12 mouse cellular contexts compared by ENCODE assay signal in the genomic region with DNA sequence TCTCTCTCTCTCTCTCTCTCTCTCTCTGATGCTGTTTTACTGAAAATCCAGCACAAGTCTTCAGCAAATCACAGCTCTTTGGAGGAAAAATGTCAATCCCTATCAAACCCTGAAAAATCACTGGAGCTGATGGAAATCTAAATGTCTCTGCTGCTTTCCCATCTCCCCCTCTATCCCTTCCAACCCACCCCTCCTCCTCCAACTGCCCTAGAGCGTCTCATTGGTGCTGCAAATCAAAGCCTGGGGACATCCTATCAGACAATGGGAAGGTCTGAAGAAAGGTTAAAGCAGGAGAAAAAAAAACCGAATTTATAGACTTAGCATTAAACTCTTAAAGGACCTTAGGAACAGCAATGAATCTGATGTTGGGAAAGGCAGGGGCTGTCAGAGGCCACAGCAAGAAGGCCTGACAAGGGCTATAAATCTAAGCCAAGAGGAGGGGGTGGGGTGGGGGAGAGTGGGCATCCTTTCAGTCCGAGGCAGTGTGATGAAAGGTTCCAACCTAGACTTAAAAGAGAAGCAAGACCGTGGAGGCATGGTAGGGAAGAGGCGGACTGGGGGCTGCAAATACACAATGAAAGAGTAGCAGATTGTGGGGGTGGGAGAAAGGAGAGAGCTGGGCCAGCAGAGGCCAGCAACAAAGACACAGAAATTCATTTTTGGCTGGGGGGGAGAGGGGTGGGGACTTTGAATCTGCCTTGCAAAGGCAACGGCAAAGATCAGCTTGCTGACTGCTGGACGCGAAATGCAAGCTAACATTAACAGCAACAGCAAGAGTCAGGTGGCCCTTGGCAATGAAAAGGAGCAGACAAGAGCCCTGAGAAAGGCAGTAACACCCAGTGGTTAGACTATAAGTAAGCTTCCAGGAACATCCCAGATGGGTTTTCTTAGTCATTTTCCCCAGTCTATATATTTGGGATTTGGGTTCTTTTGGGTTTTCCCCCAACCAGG.
DNase-seq lines count a peak whose midpoint lies in the region; ATAC-seq lines count a peak whose summit lies in the region.
"Had no signal": no experiment of that assay in that cellular context is flagged by ENCODE, and none has a peak within 500 bp of the region (broad histone marks: within the 10 kb centered on the region; RNA-seq: fewer than 3 reads in every experiment).

No protein-coding gene starts in this region.

- H3K36me3 ChIP-seq in hindbrain, embryonic 15.5 days, result no peaks in the 10 kb centered on the region
- no peaks in the 10 kb centered on the region for H3K36me3 ChIP-seq in midbrain, embryonic 16.5 days (ENCODE audit: control insufficient read depth, insufficient read depth, low read length)

- no peaks in the 10 kb centered on the region for H3K27me3 ChIP-seq in hindbrain, embryonic 15.5 days
- H3K27me3 ChIP-seq in midbrain, embryonic 16.5 days (ENCODE audit: control insufficient read depth, insufficient read depth, low read depth, low read length), result no peaks in the 10 kb centered on the region

- peaks cover 9% of the 10 kb centered on the region; the same call in 1 of the 2 replicates for H3K4me1 ChIP-seq in hindbrain, embryonic 15.5 days (replicated peaks)
- H3K4me1 ChIP-seq in midbrain, embryonic 16.5 days (ENCODE audit: control insufficient read depth, insufficient read depth, low read length), result peaks cover 8% of the 10 kb centered on the region

- no peak for ATAC-seq in hindbrain, embryonic 15.5 days (ENCODE audit: low FRiP score, low read depth)
- peak; percentile 58 for ATAC-seq in midbrain, embryonic 16.5 days
- no peak for ATAC-seq in erythroid progenitor cell, adult 5-6 weeks (replicated peaks; ENCODE audit: low FRiP score, poor library complexity, severe bottlenecking)
- ATAC-seq: lung, postnatal 0 days had no signal

- 0 out of 2 replicates have a peak overlapping the region, but pooled peaks have one; percentile 34 for H3K27ac ChIP-seq in hindbrain, embryonic 15.5 days (replicated peaks)
- 0 out of 2 replicates have a peak overlapping the region, but pooled peaks have one; percentile 33 for H3K27ac ChIP-seq in midbrain, embryonic 16.5 days (ENCODE audit: low read length)

- H3K4me2 ChIP-seq in hindbrain, embryonic 15.5 days, result no peak overlapping the region
- H3K4me2 ChIP-seq in midbrain, embryonic 16.5 days (ENCODE audit: low read length), result no peak overlapping the region

- 18% methylated on average over 8 of the region's 8 CpGs for WGBS in hindbrain, embryonic 15.5 days
- 27% methylated on average over 8 of the region's 8 CpGs for WGBS in midbrain, embryonic 16.5 days

- peak; percentile 21 to 24 for DNase-seq in cerebellum, postnatal 10 days
- DNase-seq in cerebellum, adult 11-12 months, result no peak
- peak; percentile 11 for DNase-seq in NIH3T3 (ENCODE audit: low read depth)
- DNase-seq in adrenal gland, adult 8-10 months, result no peak
- DNase-seq in thymus, postnatal 25 days, result no peak
- DNase-seq: adrenal gland, postnatal 14 days; heart, postnatal 36 days; kidney, adult 18-20 months had no signal

- H3K4me3 ChIP-seq in hindbrain, embryonic 15.5 days, result no peak overlapping the region
- H3K4me3 ChIP-seq in midbrain, embryonic 16.5 days (ENCODE audit: low read depth, low read length), result no peak overlapping the region

- no peaks in the 10 kb centered on the region for H3K9me3 ChIP-seq in hindbrain, embryonic 15.5 days
- no peaks in the 10 kb centered on the region for H3K9me3 ChIP-seq in midbrain, embryonic 16.5 days (replicated peaks; ENCODE audit: control insufficient read depth, low read length, poor library complexity, severe bottlenecking)

- H3K9ac ChIP-seq in hindbrain, embryonic 15.5 days, result no peak overlapping the region
- no peak overlapping the region for H3K9ac ChIP-seq in midbrain, embryonic 16.5 days (ENCODE audit: low read depth, low read length)

Comparison
In these comparisons a context has a peak if more than half of its experiments do, and no peak if none do; other contexts are left out.
1. DNase-seq: peak in cerebellum, postnatal 10 days (2 of 2) and NIH3T3 (single experiment); none in cerebellum, adult 11-12 months (single experiment), adrenal gland, adult 8-10 months (single experiment) and thymus, postnatal 25 days (single experiment).